Mouse (Mus musculus) limb, embryonic 14.5 days (tissue): ENCODE data around the gene Slc6a11. TPM values are rescaled to one million over a fixed set of nuclear protein-coding genes. Genes with fewer than 3 reads are reported as not detected.

ENCODE experiments used
- ATAC-seq: fragments of 200-750 bp; cut with Nextera tagmentation; 2 replicates; pipeline ENCODE4 v1.8.0; 2017; ENCODE audit warnings: low read depth, moderate number of reproducible peaks, moderate TSS enrichment; ENCODE audit not compliant: low FRiP score
- DNase-seq: peaks from one replicate; pipeline ENCODE4 v3.0.0-alpha.2; 2015; ENCODE audit warnings: low spot score
- H3K27ac ChIP-seq: fragments of 300-500 bp; sonication (generic); replicated peaks from 2 replicates; pipeline ENCODE4 v1.5.1; 2014; ENCODE audit warnings: low read depth, mild to moderate bottlenecking, low read length, moderate library complexity, mixed read lengths
- H3K27me3 ChIP-seq: fragments of 300-500 bp; sonication (generic); 2 replicates; pipeline ENCODE4 v1.6.1; 2014; ENCODE audit warnings: low read length, mixed read lengths; ENCODE audit not compliant: control insufficient read depth, insufficient read depth
- H3K36me3 ChIP-seq: fragments of 300-500 bp; sonication (generic); 2 replicates; pipeline ENCODE4 v1.6.1; 2014; ENCODE audit warnings: mild to moderate bottlenecking, low read length, moderate library complexity, mixed read lengths; ENCODE audit not compliant: control insufficient read depth, insufficient read depth
- H3K4me1 ChIP-seq: fragments of 300-500 bp; sonication (generic); 2 replicates; pipeline ENCODE4 v1.6.1; 2014; ENCODE audit warnings: antibody characterized with exemption, low read length, mixed read lengths; ENCODE audit not compliant: control insufficient read depth, insufficient read depth
- H3K4me2 ChIP-seq: fragments of 300-500 bp; sonication (generic); replicated peaks from 2 replicates; pipeline ENCODE4 v1.6.1; 2014; ENCODE audit warnings: low read depth, mild to moderate bottlenecking, low read length, moderate library complexity; ENCODE audit not compliant: severe bottlenecking
- H3K4me3 ChIP-seq: fragments of 300-500 bp; sonication (generic); replicated peaks from 2 replicates; pipeline ENCODE4 v1.5.1; 2014; ENCODE audit warnings: low read length
- H3K9ac ChIP-seq: fragments of 300-500 bp; sonication (generic); 2 replicates; pipeline ENCODE4 v1.6.1; 2014; ENCODE audit warnings: mild to moderate bottlenecking, low read depth, low read length, moderate library complexity; ENCODE audit not compliant: severe bottlenecking
- H3K9me3 ChIP-seq: fragments of 300-500 bp; sonication (generic); 2 replicates; pipeline ENCODE4 v1.6.1; 2016; ENCODE audit warnings: low read length; ENCODE audit not compliant: control insufficient read depth
- POLR2A ChIP-seq: fragments of 200-500 bp; IDR thresholded peaks from 2 replicates; pipeline ENCODE4 v1.8.0; 2012; ENCODE audit warnings: inconsistent platforms, mild to moderate bottlenecking, moderate library complexity, borderline replicate concordance; ENCODE audit not compliant: insufficient read depth, insufficient read length; ENCODE audit errors: extremely low read depth
- WGBS: fragments of 180-500 bp; shearing (Covaris S2); extraction: QIAGEN DNeasy Blood & Tissue Kit; methylation state at CpG from one replicate; pipeline ENCODE4 v1.1.7; 2014; 5-methylcytosine and 5-hydroxymethylcytosine counted together
- polyA plus RNA-seq, 2 experiments: library from polyadenylated mRNA; depleted of rRNA in 1 of 2; stranded (reverse) in 1 of 2; unstranded in 1 of 2; fragments of >200 nt; fragmentation: Nextera tagmentation in 1 of 2; extraction: Ambion mirVana in 1 of 2; gene quantifications; 2 replicates each; pipeline versions ENCODE4 v1.2.1 to v1.2.3; 2012 to 2014

The Slc6a11 gene
- polyA plus RNA-seq (2012; rRNA removed) (0.11 and 0.15 TPM in 2 replicates), polyA plus RNA-seq (2014; fragmentation: Nextera tagmentation; extraction: Ambion mirVana) (0.11 TPM in 1 of 2 replicates, not detected in the other)

DNA sequence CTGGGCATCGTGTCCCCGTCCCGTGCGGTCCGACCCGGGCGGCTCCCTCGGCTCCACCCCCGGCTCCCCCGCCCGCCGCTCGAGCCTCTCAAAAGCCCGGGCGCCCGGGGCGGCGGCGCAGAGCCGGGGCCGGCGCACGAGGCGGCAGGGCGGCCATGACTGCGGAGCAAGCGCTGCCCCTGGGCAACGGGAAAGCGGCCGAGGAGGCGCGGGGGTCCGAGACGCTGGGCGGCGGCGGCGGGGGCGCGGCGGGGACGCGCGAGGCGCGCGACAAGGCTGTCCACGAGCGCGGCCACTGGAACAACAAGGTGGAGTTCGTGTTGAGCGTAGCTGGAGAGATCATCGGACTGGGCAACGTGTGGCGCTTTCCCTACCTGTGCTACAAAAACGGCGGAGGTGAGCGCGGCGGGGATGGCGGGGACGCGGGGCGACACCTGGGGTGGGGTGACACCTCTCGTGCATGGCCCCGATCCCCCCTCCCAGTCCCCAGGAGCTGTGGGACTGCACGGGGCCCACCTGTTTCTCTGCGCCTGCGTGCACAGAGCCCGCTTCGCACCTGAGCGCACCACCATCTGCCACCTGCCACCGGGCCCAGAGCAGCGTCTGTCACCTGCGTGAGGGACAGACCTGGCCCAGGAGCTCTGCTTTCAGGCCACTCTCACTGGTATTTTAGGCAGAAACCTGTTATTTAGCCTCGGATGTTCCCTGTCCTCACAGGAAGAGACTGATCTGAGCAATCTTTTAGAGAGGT is at the start of gene Slc6a11:
Slc6a11 (plus strand) TSS at position 120 of the 751 bp plus-strand sequence.
- no peaks in the 10 kb centered on the region for H3K9me3 ChIP-seq
- DNase-seq (no peak), ATAC-seq (no peak)
- no peaks in the 10 kb centered on the region for H3K36me3 ChIP-seq
- peaks cover 30% of the 10 kb centered on the region for H3K27me3 ChIP-seq
- WGBS, result 6% methylated on average over 41 of the region's 76 CpGs
- peak within 1 kb of the TSS; percentile 61 for H3K4me2 ChIP-seq
- peak within 1 kb of the TSS; percentile 36 for H3K4me3 ChIP-seq
- H3K27ac ChIP-seq, result no peak within 1 kb of the TSS
- 0 out of 2 replicates have a peak within 1 kb of the TSS, but pooled peaks have one; percentile 21 for H3K9ac ChIP-seq
- TF ChIP-seq POLR2A, result no peak
- H3K4me1 ChIP-seq, result no peaks in the 10 kb centered on the region

DNA sequence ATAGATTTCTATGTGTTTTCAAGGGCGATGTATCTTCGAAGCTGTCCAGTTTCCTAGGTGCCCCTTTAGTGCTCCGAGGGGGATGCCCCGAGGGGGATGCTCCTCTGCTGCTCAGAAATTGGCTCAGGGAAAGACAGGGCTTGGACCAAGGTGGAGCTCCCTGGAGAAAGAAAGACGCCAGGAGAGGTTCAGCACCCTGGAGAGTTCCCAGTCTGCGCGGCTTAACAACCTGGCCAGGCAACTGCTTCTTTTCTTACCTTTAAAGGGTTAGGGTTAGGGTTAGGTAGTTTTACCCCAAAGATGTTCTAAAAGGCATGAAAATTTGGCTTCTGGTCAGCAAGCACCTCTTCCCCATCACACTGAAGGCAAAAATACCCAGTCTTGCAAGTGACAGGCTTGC is 43.9 kb upstream of the Slc6a11 start:
- TF ChIP-seq POLR2A, result no peak
- Histone ChIP-seq H3K36me3 (no peaks in the 10 kb centered on the region), H3K27ac (no peak overlapping the region), H3K9ac (no peak overlapping the region), H3K27me3 (no peaks in the 10 kb centered on the region), H3K4me1 (no peaks in the 10 kb centered on the region), H3K4me3 (no peak overlapping the region), H3K9me3 (no peaks in the 10 kb centered on the region), H3K4me2 (no peak overlapping the region)
- peak; percentile 75 for DNase-seq
- 22% methylated on average over 7 of the region's 7 CpGs for WGBS
- no peak for ATAC-seq

DNA sequence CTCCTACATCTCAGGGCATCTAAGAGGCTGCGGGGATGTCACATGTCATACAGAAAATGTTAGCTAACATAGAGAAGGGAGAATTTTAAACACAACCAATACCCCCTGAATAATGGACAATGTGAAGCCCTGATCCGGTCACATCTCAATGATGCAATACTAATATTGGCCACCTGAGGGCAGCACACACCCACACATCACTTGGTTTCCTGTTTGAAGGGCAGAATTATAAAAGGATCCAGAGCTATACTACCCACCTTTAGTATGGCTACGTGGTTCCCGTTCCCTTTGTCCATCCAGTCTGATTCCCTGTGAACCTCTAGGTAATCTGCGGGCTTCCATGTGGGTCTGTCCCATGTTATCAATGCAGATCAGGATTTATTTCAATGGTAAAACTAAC is 41.4 kb upstream of the Slc6a11 start:
- no peaks in the 10 kb centered on the region for H3K9me3 ChIP-seq
- H3K27me3 ChIP-seq, result no peaks in the 10 kb centered on the region
- H3K4me1 ChIP-seq, result no peaks in the 10 kb centered on the region
- no peak overlapping the region for H3K4me2 ChIP-seq
- no peak overlapping the region for H3K27ac ChIP-seq
- TF ChIP-seq POLR2A, result no peak
- H3K36me3 ChIP-seq, result no peaks in the 10 kb centered on the region
- no peak overlapping the region for H3K9ac ChIP-seq
- WGBS, result 17% methylated on average over 5 of the region's 5 CpGs
- DNase-seq (peak; percentile 59), ATAC-seq (no peak)
- no peak overlapping the region for H3K4me3 ChIP-seq

DNA sequence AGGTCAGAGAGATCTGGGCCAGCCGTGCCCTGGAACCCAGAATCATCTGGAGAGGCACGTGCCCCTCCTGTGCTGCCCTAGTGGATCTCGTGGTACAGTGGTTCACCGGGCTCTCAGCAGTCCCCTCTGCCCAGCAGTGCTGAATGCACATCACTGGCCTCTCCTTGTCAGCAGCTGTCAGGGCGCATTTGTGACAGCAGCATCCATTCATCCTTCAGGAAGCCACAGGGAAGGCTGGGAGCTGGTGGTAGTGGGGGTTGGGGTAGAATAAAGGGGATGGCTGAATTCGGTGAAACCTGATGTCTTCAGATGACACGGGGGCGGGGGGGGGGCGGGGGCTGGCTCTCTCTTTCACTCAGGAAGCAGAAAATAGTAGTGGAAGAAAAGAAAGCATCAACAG is 38.8 kb upstream of the Slc6a11 start:
- 41% methylated on average over 9 of the region's 9 CpGs for WGBS
- no peak for TF ChIP-seq POLR2A
- no peak for ATAC-seq
- no peaks in the 10 kb centered on the region for H3K9me3 ChIP-seq
- no peaks in the 10 kb centered on the region for H3K36me3 ChIP-seq
- no peak overlapping the region for H3K27ac ChIP-seq
- no peak overlapping the region for H3K9ac ChIP-seq
- no peak overlapping the region for H3K4me2 ChIP-seq
- no peaks in the 10 kb centered on the region for H3K27me3 ChIP-seq
- H3K4me1 ChIP-seq, result no peaks in the 10 kb centered on the region
- H3K4me3 ChIP-seq, result no peak overlapping the region
- no peak for DNase-seq

DNA sequence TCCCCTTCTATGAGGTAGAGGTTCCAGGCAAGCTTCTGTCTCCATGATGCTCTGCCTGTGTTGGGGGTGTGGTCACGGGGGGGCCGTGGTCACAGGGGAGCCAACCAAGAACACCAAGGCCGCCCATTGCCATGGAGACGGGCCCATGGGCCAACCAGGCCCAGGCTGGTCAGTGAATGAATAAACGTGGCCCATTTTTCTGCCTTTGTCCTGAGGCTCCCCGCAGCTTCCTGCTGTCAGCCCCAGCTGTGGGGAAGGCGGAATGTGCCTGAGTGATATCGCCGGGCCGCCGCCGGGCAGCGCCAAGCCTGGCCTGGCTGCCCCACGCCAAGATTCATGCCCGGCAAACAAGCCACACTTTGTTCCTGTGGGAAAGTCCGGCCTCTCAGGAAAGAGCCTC is 36.8 kb upstream of the Slc6a11 start:
- 66% methylated on average over 15 of the region's 16 CpGs for WGBS
- H3K27me3 ChIP-seq, result no peaks in the 10 kb centered on the region
- H3K9ac ChIP-seq, result no peak overlapping the region
- no peaks in the 10 kb centered on the region for H3K4me1 ChIP-seq
- TF ChIP-seq POLR2A, result no peak
- H3K27ac ChIP-seq, result no peak overlapping the region
- no peak for DNase-seq
- ATAC-seq, result no peak
- H3K36me3 ChIP-seq, result no peaks in the 10 kb centered on the region
- H3K9me3 ChIP-seq, result no peaks in the 10 kb centered on the region
- no peak overlapping the region for H3K4me3 ChIP-seq
- H3K4me2 ChIP-seq, result no peak overlapping the region
